Mouse (Mus musculus) adrenal gland, postnatal 36 days (tissue): ENCODE measurements around the gene Rundc1. TPM values are rescaled to one million over a fixed set of nuclear protein-coding genes. Genes with fewer than 3 reads are reported as not detected.
A peak's percentile ranks its signal among the peaks of the same experiment; 100 is the strongest.
"Not testable (repeated sequence)": the region's sequence is repeated elsewhere in the genome, so short reads cannot be mapped to it uniquely, and the experiment has no call there.

Experiments used
- DNase-seq, 2 experiments: peaks; one replicate each; pipeline ENCODE4 v3.0.0; 2021; ENCODE audit warnings: mixed read lengths in 1 of 2
- long read RNA-seq, 2 experiments: library from polyadenylated mRNA; stranded (forward); transcript quantifications; one replicate each; pipeline ENCODE4 v2.0.0; 2021; ENCODE audit warnings: borderline sequencing depth in 2 of 2
- total RNA-seq, 2 experiments: library from RNA; stranded (reverse); gene quantifications; 2 replicates each; pipeline ENCODE4 v1.2.3; 2021

The Rundc1 gene
- total RNA-seq = 10 to 100 TPM; 24.1 to 26.7 TPM
- long read RNA-seq, experiment 1, transcript Rundc1-201 (5 exons, 3,223 nt) = major isoform, 42 of 59 reads
- long read RNA-seq, experiment 1, partial matches to known transcripts = 0 of 59 reads
- long read RNA-seq, experiment 1, other reads (novel, unspliced or antisense) = 17 of 59 reads
- long read RNA-seq, experiment 2, transcript Rundc1-201 (5 exons, 3,223 nt) = major isoform, 15 of 23 reads
- long read RNA-seq, experiment 2, partial matches to known transcripts = 1 of 23 reads
- long read RNA-seq, experiment 2, other reads (novel, unspliced or antisense) = 7 of 23 reads

GRCm38 (mm10) chr11:101424925-101425813 lies at the start of gene Rundc1, which contains the start of gene Ptges3l:
Gene Rundc1 (plus strand): TSS chr11:101425085.
Gene Ptges3l (minus strand): TSS chr11:101425333.
- DNase-seq = peak; percentile 99 to 100

GRCm38 (mm10) chr11:101378196-101378595 lies 46.7 kb upstream of the Rundc1 start:
- DNase-seq = not testable (repeated sequence)

- DNase-seq = peak in 1 of 2 experiments; percentile 38
Observed at GRCm38 (mm10) chr11:101378926-101379325, 46.0 kb upstream of the Rundc1 start.

GRCm38 (mm10) chr11:101381817-101382216 lies 43.1 kb upstream of the Rundc1 start:
- no peak for DNase-seq

- peak; percentile 82 to 87 for DNase-seq
Observed at GRCm38 (mm10) chr11:101395110-101395509, 29.8 kb upstream of the Rundc1 start.

- DNase-seq = no peak
Observed at GRCm38 (mm10) chr11:101415306-101415705, 9.6 kb upstream of the Rundc1 start.

GRCm38 (mm10) chr11:101416433-101417100 lies 8.3 kb upstream of the Rundc1 start:
- DNase-seq = peak in 1 of 2 experiments; percentile 38

GRCm38 (mm10) chr11:101417101-101417855 lies 7.6 kb upstream of the Rundc1 start, which contains the start of gene Aarsd1:
Gene Aarsd1 (minus strand): TSS chr11:101417615.
- DNase-seq = peak; percentile 92 to 94

GRCm38 (mm10) chr11:101418991-101419390 lies 5.9 kb upstream of the Rundc1 start:
- DNase-seq = no peak

GRCm38 (mm10) chr11:101419610-101420009 lies 5.3 kb upstream of the Rundc1 start:
- no peak for DNase-seq

- no peak for DNase-seq
Observed at GRCm38 (mm10) chr11:101420148-101420547, 4.7 kb upstream of the Rundc1 start.

- peak; percentile 24 to 48 for DNase-seq
Observed at GRCm38 (mm10) chr11:101424105-101424851, 607 bp upstream of the Rundc1 start, which contains the start of gene Gm27029. Gene Gm27029 (minus strand): TSS chr11:101424796.

- DNase-seq = no peak
Observed at GRCm38 (mm10) chr11:101426165-101426564, 1.3 kb downstream of the Rundc1 start.

- peak in 1 of 2 experiments; percentile 47 for DNase-seq
Observed at GRCm38 (mm10) chr11:101431327-101431726, 6.4 kb downstream of the Rundc1 start.

- peak; percentile 51 to 54 for DNase-seq
Observed at GRCm38 (mm10) chr11:101433396-101433795, 8.5 kb downstream of the Rundc1 start.

GRCm38 (mm10) chr11:101435831-101436230 lies 10.9 kb downstream of the Rundc1 start:
- DNase-seq = no peak

- no peak for DNase-seq
Observed at GRCm38 (mm10) chr11:101436916-101437315, 12.0 kb downstream of the Rundc1 start.

- not testable (repeated sequence) for DNase-seq
Observed at GRCm38 (mm10) chr11:101438006-101438405, 13.1 kb downstream of the Rundc1 start.

GRCm38 (mm10) chr11:101441450-101442126 lies 16.7 kb downstream of the Rundc1 start:
- DNase-seq = not testable (repeated sequence)

- DNase-seq = peak; percentile 96 to 97
Observed at GRCm38 (mm10) chr11:101442127-101442693, 17.3 kb downstream of the Rundc1 start, which contains the start of gene Rpl27. Gene Rpl27 (plus strand): TSS chr11:101442298.
